Mouse (Mus musculus) left cerebral cortex, adult 18-20 months (tissue): Measurements from ENCODE around the gene Rhox2e. TPM values are rescaled to one million over a fixed set of nuclear protein-coding genes. Genes with fewer than 3 reads are reported as not detected.
"Not testable (repeated sequence)": the region's sequence is repeated elsewhere in the genome, so short reads cannot be mapped to it uniquely, and the experiment has no call there.

Source experiments
- DNase-seq, 2 experiments: peaks; one replicate each; pipeline ENCODE4 v3.0.0; 2021 to 2022; ENCODE audit warnings: low spot score in 2 of 2, mixed read lengths in 1 of 2
- long read RNA-seq, 2 experiments: library from polyadenylated mRNA; stranded (forward); transcript quantifications; one replicate each; pipeline ENCODE4 v2.0.0; 2021
- total RNA-seq, 2 experiments: library from RNA; stranded (reverse); gene quantifications; 2 replicates each; pipeline ENCODE4 v1.2.3; 2021

Rhox2e gene
- total RNA-seq, result not detected
- long read RNA-seq, experiment 1, result 0 reads
- long read RNA-seq, experiment 2, result 0 reads

- DNase-seq, result not testable (repeated sequence)
Measured at GRCm38 (mm10) chrX:37530152-37530551, at the start of gene Rhox2e. TSS of gene Rhox2e (plus strand) at chrX:37530452.

GRCm38 (mm10) chrX:37514059-37514458 lies 16.2 kb upstream of the Rhox2e start, which contains the start of gene Rhox4d:
TSS of gene Rhox4d (plus strand) at chrX:37514359.
- not testable (repeated sequence) for DNase-seq

GRCm38 (mm10) chrX:37541719-37542118 lies 11.5 kb downstream of the Rhox2e start, which contains the start of gene Rhox3e:
TSS of gene Rhox3e (plus strand) at chrX:37542019.
- not testable (repeated sequence) for DNase-seq

- not testable (repeated sequence) for DNase-seq
Measured at GRCm38 (mm10) chrX:37557112-37557511, 26.9 kb downstream of the Rhox2e start, which contains the start of gene Rhox4e. TSS of gene Rhox4e (plus strand) at chrX:37557412.

- DNase-seq, result not testable (repeated sequence)
Measured at GRCm38 (mm10) chrX:37571105-37571504, 40.9 kb downstream of the Rhox2e start, which contains the start of gene Rhox2f. TSS of gene Rhox2f (plus strand) at chrX:37571405.

- not testable (repeated sequence) for DNase-seq
Measured at GRCm38 (mm10) chrX:37572638-37573037, 42.4 kb downstream of the Rhox2e start.

- DNase-seq, result not testable (repeated sequence)
Measured at GRCm38 (mm10) chrX:37580692-37581091, 50.4 kb downstream of the Rhox2e start, which contains the start of gene Rhox3f. TSS of gene Rhox3f (plus strand) at chrX:37580992.

Other genes with a start within 250 kb of the Rhox2e start
- not detected for gene Rhox3a2, start 150.4 kb upstream of the Rhox2e start, total RNA-seq
- gene Rhox4a2, start 139.6 kb upstream of the Rhox2e start, total RNA-seq, result not detected
- not detected for gene Rhox2b, start 118.4 kb upstream of the Rhox2e start, total RNA-seq
- not detected for gene Rhox4b, start 98.0 kb upstream of the Rhox2e start, total RNA-seq
- gene Rhox2c, start 76.8 kb upstream of the Rhox2e start, total RNA-seq, result not detected
- not detected for gene Rhox3c, start 71.9 kb upstream of the Rhox2e start, total RNA-seq
- gene Rhox4c, start 50.1 kb upstream of the Rhox2e start, total RNA-seq, result not detected
- not detected for gene Rhox2d, start 37.0 kb upstream of the Rhox2e start, total RNA-seq
- not detected for gene Rhox4d, start 16.1 kb upstream of the Rhox2e start, total RNA-seq
- gene Rhox3e, start 11.6 kb downstream of the Rhox2e start, total RNA-seq, result not detected
- not detected for gene Rhox4e, start 27.0 kb downstream of the Rhox2e start, total RNA-seq
- gene Rhox2f, start 41.0 kb downstream of the Rhox2e start, total RNA-seq, result not detected
- gene Rhox3f, start 50.5 kb downstream of the Rhox2e start, total RNA-seq, result not detected
- gene Rhox4f, start 77.3 kb downstream of the Rhox2e start, total RNA-seq, result not detected
- gene Rhox3g, start 98.2 kb downstream of the Rhox2e start, total RNA-seq, result not detected
- gene Rhox2g, start 113.0 kb downstream of the Rhox2e start, total RNA-seq, result not detected
- gene Rhox4g, start 120.9 kb downstream of the Rhox2e start, total RNA-seq, result not detected
- gene Rhox3h, start 138.3 kb downstream of the Rhox2e start, total RNA-seq, result not detected
- gene Rhox2h, start 142.8 kb downstream of the Rhox2e start, total RNA-seq, result not detected